Mouse (Mus musculus) lung, postnatal 14 days (tissue): ENCODE measurements at regions not wholly inside any gene's neighbourhood (a gene's known extent, or its start where the extent isn't known, plus 50 kb on each side); places are given as distances from the start of the nearest gene placed in this dataset.

Experiments used
- DNase-seq: peaks from one replicate; pipeline ENCODE4 v3.0.0; 2021

DNA sequence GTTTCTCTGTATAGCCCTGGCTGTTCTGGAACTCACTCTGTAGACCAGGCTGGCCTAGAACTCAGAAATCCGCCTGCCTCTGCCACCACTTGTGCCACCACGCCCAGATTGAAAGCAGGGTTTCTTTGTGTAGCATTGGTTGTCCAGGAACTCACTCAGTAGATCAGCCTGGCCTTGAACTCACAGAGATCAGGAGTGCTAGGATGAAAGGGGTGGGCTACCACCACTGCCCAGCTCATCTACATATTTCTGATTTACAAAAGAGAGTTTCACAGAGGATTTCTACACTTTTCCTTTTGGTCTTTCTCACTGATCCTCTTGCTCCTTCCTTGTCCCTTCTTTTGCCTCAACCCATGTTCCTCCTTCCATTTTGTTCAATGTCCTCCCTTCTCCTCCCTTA lies 53.1 kb upstream of the Lbx1 start:
- DNase-seq: no peak

DNA sequence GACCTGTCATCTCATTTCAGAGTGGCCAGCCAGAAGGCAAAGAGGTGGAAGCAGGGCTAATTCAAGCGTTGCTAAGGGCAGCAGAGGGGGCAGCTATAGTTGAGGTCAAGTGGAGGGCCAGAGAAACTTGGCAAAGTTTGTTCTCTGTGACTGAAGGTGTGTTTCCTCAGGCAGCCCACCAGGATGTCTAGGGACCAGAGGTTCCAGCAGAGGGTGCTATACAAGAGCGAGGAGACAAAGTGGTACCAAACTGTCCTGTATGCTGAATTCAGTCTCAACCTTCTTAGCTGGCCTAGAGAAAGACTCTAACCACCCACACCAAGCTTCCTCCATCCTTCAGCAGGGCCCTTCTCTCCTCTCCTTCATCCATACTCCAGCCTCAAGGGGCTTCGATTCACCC lies 62.2 kb upstream of the Lbx1 start:
- DNase-seq: peak; percentile 14

DNA sequence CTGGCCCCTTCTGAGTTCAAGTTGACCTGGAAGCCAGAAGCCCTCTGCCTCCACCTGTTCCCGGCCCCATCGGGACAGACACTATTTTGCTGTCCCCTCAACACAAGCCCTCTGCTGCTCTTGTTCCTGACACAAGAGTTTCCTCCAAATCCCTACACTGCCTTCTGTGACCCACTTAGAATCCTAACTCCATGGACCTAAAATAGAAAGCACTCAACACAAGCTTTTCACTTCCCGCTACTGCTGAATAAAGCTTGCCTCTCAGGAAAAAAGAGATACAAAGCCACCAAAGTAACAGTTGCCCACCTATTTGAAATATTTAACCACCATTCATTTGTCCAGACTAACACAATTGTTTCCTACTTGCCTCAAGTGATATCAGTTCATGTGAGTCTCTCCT lies 63.7 kb upstream of the Lbx1 start:
- DNase-seq: no peak

DNA sequence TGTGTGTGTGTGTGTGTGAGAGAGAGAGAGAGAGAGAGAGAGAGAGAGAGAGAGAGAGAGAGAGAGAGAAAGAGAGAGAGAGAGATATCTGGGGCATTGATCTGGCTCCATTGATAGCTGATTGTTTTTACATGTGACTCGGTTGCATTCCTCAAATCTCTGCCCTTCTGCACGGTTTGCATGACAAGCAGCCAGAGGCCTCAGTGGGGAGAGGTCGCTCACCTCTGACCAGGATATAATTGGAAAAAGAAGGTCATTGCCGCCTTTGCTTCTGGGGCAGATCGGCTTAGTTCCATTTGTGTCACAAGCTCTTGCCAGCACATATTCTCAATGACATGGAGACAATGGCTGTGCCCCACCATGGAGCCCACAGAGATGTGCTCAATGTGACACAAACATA lies 63.8 kb upstream of the Btrc start:
- DNase-seq: no peak

DNA sequence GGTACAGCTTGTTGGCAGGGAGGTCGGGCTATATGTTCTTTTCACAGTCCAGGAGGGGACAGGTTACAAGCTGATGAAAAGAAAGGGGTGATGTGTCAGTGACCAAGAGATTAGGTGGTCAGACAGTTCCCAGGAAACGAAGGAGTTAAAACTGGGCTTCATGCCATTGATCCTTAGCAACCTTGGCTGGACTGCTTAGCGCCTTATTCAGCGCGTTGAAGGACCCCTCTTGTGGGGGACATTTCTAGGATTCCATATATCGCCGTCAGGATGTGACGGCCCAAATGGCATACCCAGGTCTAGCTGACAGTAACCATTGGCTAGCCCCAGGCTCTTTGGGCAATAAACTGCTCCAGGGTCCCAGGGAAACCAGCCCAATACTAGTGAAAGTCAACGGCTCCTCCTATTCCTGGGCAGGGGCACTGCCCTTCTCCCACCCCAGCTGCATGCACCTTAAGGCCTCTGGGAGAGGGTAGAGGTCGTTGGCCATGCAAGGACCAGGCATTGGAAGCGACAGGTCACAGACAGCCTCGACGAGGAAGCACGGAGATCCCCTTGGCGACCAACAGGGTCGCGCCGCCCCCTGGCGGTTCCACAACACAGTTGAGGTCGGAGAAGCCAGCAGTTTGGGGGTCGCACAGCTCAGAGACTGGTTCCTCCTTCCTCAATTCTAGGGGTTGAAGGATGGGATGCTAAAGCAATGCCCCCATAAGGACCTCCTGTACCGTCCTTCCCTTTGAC lies 62.7 kb upstream of the Btrc start:
- DNase-seq: peak; percentile 19

DNA sequence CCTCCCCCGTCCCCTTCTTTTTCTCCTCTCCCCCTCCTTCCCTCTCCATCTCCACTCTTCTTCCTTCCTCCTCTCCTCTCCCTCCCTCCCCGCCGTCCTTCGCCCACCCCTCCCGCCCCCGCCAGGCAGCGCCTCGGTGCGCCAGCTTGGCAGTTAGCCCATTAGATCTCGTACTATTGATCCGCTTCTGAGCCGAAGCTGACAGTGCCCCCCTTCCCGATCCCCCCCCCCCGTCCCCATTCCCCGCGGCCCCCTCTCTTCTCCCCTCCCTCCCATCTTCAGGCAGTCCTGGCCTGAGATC lies 62.2 kb upstream of the Btrc start:
- DNase-seq: no peak

DNA sequence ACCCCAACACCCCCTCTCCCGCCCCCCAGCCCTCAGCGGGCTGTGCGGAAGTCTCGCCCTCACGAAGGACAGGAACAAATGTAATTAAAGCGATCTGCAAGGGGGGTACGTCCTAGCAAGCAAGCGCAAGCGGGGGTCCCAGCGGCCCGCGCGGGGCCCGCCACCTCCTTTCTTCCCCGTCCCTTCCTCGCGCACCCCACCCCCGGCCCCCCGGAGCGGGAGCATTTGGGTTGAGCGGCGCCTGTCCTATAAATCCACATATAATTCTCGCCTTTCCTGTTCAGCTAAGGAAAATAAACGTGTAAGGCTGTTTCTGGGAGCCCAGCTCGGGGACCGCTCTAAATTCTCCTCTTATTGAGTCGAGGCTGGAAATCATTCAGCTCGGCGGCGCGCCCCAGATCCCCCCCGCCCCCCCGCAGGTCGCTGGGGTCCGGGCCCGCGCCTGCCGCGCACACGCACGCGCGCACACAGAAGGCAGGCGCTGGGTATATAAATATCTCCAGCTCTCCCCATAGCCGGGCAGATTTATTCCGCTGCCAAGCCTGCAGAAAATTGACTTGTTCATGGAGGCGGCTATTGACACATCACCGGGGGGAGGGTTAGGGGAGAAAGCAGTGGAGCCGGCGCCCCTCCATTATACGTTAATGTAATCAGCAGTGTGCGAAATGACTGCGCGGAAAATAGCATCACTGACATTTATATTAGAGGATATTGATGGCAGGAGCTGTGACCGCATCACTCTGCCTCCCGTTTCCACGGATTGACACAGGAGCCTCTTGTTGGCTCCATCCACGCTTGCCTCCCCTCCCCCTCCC lies 61.6 kb upstream of the Btrc start:
- peak; percentile 5 for DNase-seq

DNA sequence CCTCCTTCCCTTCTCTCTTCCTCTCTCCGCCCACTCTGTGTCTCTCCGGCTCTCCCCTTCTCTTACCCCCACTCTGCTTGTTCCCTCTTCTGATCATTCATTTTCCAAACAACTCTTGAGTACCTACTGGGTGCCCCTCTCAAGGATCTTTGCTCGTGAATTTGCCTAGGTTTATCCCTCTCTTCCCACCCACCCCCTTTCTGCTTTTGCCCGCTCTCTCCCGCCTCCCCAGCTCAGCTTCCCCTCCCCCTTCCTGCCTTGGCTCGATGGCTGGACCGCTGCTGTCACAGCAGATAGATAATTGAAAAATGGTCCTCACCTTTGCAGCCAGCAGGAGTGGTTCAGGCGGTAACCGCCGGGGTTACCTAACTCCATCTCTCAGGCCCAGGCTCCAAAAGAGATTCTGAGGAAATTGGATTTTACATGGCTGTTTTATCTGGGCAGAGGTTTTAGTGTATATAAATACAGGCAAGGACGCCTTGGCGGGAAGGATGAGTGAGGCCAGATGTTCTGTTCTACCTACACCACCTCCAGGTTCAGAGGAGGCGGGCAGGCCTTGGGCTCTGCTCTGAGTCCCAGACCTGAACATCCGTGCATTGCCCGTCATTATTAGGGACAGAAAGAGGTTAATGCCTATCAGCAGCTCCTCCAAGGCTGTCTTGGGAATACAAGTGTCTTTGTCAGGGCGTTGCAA lies 60.8 kb upstream of the Btrc start:
- no peak for DNase-seq

DNA sequence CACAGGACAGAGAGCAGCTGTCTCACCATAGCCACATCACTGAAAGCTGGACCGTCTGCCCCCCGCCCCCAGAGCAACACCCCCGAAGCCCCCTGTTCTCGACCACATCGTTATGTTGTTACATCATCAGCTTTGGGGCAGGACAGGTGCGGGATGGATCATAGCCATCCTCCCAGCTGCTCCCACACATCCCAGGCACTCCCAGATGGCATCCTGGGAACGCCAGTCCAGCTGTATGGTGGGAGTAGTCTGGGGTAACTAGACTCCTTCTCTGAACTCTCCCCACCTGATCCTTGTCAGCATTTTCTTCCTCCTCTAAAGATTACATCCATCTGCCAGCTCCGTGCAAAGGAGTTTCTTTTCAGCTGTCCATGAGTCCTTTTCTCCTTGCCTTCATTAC lies 59.0 kb upstream of the Btrc start:
- no peak for DNase-seq

DNA sequence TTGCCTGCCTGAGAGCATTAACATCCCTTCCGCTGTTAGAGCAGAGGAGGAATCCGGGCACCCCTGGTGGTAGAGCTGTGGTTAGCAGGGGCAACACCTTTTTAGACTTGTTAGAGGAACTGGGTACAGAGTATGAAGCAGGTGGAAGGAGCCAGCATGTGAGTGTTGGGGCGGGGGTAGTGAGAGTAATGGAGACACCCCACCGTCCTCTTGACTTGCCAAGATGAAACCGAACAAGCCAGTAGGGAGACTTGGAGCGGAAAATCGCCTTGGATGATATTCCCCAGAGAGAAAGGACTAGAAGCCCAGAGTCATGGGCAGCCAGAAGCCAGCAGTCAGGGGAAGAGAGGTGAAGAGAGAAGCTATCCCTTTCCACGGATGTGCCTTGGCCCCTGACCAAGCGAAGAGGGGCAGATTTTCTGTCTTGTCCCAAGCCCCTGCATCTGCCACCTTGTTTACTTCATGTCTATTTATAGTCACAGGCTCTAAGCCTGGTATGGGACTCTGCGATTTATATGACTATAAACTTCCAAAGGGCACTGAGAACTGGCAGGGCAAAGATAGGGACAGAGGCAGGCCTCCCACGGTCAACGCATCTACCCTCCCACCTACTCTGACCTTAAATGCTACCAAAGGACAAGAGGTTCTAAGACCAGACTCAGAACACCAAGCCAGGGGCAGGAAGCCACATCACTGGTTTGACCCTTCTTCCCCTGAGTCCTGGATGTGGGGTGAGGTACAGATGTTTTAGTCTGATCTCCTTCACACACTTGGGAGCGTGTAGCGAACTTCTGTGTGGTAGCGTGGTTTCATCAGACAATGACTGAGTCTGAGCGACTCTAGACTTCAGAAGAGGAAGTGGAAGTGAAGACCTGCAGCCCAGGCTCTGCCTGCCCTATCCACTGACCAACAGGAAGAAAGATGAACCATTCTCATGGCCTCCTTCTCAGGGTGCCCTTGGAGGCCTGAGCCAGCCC lies 55.9 kb upstream of the Btrc start:
- peak; percentile 18 for DNase-seq

DNA sequence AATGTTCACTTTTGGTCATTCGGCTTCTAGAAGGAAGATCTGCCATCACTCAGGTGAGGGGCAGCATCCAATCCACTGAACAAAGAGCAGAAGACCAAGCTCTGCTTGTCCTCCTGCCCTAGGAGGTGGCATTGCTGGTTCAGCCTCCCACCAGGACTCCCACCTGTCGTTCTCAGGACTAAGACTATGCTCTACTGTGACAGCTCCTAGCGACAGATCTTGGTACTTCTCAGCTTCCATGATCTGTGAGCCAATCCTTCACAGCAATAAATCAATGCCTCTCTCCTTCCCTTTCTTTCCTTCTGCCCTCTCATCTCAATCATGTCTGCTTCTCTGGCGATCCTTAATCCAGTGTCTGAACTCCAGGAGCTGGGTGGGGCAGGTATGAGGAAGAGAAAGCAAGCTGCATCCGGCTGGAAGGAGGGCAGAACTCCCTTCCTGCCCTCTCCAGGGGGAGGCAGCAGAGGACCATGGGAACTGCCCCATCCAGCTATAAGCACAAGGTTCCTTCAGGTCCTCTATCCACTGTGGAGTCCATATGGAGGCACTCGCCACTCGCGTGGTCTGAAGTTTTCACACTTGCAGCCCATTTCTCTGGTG lies 54.8 kb upstream of the Btrc start:
- DNase-seq: peak; percentile 37

DNA sequence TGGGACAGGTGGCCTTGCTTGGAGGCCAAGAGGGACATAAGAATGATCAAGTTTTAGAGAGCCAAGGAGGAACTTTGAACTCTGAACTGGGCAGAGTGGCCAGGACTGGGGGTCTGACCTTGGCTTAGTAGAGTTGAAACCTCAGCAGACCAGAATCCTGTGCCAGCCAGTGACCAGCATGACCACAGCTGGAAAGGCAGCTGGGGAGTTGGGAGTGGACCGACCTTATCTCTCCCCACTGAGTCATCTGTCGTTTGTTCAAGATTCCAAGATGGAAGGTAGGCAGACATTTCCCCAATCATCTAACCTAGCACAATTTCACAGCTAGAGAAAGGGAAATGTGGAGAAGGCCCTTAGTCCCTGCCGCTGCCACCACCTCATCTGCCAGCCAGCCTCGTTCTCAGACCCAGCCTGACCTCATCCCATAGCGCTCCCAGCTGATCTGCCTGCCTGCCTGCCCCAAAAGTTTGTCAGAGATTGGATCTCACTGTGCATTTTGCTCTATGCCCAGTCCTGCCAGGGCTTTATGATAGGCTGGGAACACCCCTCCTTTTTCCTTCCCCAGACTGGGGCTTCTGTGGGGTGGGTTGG lies 53.1 kb upstream of the Btrc start:
- DNase-seq: no peak

DNA sequence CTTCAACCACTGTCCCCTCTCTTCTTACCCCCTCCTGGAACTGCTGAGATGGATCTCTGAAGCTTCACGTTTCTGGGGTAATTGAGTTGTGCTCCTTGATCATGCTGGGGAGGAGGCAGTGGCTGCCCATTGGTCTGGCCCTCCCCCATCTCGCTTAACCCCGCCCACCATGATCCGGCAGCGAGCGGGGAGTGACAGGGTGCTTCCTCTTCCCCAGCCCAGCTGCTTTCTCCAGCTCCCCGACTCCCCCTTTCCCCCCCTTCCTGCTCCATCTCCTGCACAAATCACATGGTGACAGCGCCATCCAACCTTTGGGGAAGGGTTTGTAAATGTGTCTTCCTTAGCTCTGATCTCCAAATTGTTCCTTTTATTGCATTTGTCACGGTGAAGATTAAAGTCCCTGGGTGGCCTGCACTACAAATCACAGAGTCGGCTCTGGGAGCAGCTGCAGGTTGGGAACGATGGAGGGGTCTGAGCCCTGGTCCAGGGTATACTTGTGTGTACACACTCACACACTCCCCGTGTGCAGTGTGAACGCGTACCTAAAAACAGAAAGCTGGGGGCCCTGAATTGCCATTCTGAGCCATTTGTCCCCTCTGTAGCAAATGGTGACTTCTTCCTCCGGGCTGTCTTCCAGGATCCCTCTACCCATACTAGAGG lies 52.5 kb upstream of the Btrc start:
- DNase-seq: peak; percentile 69

DNA sequence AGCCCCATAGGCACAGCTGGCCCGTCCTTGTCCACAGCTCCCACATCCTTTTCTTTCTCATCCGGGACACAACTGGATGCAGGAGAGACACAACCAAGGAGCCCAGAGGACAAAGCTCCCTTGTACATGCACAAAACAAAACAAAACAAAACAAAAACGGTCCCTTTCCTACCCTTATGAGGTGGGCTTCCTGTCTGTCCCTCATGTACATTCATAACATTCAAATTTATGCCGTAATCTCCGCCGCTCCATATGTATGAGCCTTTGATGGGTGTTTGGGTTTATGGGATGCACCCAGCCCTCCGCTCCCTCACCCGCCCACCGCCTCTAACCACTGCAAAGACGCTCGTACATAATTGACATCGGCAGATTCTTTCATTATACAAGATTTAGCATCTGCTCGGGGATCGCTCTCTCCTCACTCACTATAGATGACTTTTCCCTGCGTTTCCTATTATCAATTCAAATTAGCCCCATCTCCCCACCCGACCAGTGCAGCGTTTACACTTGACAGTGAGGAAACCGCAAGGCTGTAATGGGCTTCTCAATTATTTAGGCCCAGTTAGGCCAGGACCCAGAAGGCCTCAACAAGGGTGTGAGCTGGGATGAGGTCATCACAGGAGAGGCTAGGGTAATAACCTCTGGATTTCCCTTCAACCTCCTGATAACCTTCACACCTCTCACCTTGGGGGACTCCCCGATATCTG lies 51.5 kb upstream of the Btrc start:
- DNase-seq: no peak

DNA sequence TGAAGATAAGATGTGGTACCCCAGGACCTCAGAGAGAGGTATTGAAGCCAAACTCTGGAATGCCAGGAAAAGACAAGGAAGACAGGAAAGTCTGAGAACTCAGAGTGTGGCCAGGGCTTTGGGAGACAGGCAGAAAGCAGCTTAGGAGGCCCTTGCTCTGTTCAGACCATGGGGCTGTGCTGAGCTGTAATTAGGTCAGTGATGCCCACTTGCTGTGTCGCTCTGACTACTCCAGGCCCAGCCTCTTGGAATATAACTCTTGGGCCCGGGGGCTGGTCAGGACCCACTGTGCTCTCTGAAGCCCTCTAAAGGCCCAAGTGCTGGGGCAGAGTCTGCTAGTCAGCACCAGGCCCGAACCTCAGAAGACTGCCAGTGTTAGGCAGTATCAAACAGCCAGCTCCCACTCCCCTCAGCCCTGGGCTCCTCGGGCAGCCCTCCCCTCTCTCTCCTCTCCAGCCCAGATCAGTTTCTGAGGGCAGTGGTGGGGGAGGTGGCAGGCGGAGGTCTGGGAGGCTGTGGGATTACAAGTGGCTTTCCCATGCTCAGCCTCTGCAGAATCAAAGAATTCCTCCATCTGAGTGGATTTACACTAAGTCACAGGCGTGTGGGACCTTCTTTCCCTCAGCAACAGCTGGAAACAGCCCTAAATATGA lies 50.7 kb upstream of the Btrc start:
- no peak for DNase-seq
